Mouse (Mus musculus) induced T-regulatory cell, adult 2 months (primary cell): Measurements from ENCODE around the gene Pex16.

ENCODE experiments used
- DNase-seq: peaks from one replicate; pipeline ENCODE4 v3.0.0-alpha.2; 2012; ENCODE audit warnings: low read depth

Gene Pex16

DNA sequence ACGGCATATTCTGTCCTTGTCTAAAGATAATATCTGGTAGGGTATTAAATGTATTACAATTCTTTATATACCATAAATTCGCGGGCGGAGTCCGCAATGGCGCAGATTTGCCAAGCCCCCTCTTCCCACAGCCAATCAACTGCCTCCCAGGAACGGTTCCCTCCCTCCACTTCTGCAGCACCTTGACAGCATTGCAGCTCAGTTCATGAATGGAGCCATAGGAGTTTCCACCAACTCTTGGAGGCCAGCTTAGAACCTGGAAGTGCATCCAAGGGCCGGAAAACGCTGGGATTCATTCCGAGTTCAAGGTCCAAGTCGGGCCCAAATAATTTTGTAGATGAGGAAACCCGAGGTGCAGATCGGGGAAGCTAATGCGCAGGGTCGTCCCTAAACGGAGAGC, at the start of gene Pex16, which contains the start of gene Large2:
Pex16 (plus strand) TSS at position 163 of the 400 bp plus-strand sequence.
Large2 (minus strand) TSS at position 356 of the 400 bp plus-strand sequence.
- DNase-seq = peak; percentile 77

DNA sequence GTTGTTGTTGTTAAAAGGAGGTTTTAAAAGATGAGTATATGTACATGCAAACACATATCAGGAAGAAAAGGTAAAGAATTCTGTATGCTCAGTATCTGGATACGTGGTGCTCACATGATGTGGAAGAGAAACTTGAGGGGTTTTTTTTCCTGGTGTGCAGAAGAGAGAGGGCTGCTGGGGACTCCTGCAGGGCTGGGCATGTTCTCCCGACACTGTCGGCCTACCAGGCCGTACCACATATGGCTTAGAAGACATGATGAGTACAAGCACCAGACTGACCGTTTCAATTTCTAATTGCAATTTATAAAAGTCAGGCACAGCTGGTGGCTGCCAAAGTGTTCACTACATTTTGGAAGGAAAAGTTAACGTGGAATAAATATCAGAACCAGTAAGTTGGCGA, 48.8 kb upstream of the Pex16 start:
- DNase-seq = no peak

DNA sequence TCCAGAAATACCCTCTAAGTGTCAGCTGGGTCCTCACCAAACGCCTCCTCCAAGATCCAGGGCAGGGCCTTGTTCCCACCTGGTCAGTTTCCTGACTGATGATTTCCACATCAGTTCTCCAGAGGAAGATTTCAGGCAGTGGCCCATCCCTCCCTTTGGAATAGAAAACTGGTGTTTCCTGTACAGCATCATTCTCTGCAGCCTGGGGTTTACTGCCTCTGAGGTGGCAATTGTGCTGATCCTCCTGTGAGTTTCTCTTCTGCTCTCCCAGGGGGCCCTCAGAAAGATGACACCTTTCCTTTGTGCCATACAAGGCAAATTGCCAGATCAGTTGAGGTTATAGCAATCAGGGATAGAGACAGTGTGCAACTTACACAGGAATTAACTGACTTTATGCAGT, 48.3 kb upstream of the Pex16 start:
- DNase-seq = no peak

- DNase-seq = no peak
These were observed 46.9 kb upstream of the Pex16 start for GRCm38 (mm10) chr2:92327601-92328000.

- no peak for DNase-seq
These were observed 46.3 kb upstream of the Pex16 start for GRCm38 (mm10) chr2:92328206-92328605.

DNA sequence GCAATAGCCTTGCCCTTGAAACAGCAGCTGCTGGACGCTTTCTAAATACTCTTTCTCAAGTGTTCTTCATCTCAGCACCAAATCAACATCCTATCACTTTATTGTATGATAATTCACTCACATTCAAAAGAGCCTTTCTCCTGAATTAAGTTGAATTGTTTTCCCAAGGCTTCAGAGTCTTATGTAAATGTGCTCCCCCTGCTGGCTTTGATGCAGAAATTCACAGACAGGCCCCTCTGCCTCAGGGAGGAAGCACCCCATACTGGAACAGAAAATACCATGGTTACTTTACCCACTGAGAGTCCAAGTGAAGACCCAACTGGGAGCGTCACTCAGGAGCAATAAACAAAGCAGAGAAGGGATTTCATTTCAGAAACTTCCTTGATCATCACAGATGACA, 43.6 kb upstream of the Pex16 start:
- DNase-seq = peak; percentile 66

- no peak for DNase-seq
These were observed 43.1 kb upstream of the Pex16 start for GRCm38 (mm10) chr2:92331410-92331809.

- DNase-seq = no peak
These were observed 42.6 kb upstream of the Pex16 start for GRCm38 (mm10) chr2:92331871-92332270.

DNA sequence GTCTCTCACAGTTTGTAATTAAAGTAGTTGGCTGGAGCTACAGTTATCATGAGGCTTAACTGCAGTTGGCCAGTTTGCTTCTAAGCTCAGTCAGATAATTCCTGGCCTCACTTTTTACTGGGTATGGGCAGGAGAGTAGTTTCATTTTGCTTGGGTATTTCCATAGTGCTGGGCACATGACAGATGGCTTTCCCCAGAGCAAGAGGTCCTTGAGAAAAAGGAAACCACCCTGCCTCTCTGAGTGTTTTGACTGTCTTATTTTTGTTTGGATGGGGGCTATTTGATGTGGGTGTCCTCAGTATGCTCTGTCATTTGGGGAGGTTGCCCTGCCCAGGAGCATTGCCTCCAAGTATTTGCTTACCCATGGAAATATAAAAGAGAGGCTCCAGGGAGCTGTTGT, 32.1 kb upstream of the Pex16 start:
- peak; percentile 10 for DNase-seq

GRCm38 (mm10) chr2:92347191-92347590, 27.3 kb upstream of the Pex16 start:
- DNase-seq = no peak

DNA sequence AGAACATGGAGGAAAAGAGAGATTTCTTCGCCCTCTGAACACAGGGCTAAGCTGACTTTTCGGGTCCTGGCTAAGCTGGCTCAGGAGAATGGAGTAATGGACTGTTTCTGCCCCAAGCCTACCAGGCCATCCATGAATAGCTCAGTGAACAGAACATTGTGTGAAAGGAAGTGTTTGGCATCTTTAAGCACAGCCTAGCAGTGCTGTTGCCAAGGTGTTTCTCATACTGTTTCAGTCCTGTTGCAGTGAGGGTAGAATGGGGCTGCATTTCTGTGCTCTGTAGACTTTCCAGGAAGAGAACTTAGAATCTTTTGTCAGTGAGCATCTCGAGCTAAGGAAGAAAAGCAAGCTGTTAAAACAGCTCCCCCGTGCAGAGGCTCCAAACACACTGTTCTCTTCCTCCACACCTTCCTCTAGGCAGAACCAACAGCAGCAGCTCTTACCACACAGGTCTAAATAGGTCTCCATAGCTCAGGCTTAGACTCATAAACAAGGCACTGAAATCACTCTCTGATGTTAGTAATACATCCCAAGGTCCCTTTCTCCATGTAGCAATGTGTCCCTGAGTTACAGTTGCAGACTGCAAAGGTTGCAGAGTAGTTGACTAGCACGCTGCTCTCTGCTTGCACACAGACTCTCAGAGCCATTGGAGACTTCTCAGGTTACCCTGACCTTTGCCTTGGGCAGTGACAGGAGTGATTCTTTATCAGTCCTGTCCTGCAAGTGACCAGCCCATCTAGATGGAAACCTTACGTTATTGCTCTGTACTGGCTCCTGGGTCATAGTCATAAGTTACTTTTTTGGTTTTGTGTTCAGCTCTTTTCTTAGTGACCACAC, 24.7 kb upstream of the Pex16 start:
- no peak for DNase-seq

GRCm38 (mm10) chr2:92350686-92351085, 23.8 kb upstream of the Pex16 start:
- DNase-seq = no peak

- no peak for DNase-seq
These were observed 21.1 kb upstream of the Pex16 start for GRCm38 (mm10) chr2:92353402-92353801.

DNA sequence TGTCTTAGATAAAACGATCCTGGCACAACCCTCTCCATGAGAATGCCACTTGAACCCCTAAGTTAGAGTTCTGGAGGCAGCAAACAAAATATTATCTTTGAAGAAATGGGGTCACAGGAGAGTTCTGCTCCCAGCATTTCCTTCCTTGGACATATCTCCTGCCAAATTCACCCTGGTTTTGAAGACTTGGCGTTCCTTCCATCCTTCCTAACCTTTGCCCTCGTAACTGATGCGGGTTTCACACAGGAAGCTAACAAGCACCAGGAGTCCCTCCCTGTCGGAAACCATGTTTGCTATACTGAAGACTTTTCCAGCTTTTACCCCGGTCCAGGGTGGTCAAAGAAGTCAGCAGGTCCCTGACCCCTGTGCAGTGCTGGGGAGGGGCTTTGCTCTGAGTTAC, 20.3 kb upstream of the Pex16 start:
- DNase-seq = no peak

GRCm38 (mm10) chr2:92359301-92359700, 15.2 kb upstream of the Pex16 start:
- no peak for DNase-seq

DNA sequence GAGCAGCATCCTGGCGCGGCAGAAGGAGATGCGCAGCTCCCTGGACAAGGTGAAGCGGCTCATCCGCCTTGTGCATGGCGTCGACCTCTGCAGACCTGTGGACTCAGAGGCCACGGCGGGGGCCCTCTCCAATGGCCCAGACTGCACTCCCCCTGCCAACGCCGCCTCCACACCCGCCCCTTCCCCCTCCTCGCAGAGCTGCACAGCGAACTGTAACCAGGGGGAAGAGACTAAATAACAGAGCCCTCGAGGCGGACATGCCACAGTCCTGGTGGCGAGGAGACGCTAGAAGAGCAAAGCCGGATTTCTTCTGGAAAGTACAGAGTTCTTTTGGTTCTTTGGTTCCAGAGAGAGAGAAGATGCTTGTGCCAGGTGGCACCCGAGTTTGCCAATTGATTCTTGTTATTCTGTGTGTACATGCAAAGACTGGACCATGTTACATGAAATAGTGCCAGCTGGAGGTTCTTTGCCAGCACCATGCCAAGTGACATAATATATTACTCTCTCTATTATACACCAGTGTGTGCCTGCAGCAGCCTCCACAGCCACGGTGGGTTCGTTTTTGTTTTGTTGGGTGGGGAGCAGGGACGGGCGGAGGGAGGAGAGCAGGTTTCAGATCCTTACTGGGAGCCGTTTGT, 14.2 kb upstream of the Pex16 start:
- no peak for DNase-seq

DNA sequence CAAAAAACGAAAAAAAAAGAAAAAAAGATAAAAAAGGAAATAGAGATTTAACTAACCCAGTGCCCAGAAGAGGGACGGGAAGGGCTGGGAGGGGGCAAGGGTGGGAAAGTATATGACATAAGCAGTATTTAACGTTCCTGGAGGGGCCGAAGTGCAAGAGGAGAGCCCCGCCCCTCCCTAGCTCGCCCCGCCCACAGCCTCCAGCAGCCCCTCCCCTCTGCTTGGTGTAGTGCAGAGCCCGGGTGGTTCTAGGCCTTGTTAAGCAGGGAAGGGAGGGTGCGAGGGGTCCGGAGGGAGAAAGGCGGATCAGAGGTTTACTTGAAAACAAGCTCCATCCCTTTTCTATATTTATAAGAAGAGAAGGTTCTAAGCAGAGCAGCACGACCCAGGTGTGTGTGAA, 13.6 kb upstream of the Pex16 start:
- DNase-seq = no peak

GRCm38 (mm10) chr2:92361795-92362194, 12.7 kb upstream of the Pex16 start:
- no peak for DNase-seq

DNA sequence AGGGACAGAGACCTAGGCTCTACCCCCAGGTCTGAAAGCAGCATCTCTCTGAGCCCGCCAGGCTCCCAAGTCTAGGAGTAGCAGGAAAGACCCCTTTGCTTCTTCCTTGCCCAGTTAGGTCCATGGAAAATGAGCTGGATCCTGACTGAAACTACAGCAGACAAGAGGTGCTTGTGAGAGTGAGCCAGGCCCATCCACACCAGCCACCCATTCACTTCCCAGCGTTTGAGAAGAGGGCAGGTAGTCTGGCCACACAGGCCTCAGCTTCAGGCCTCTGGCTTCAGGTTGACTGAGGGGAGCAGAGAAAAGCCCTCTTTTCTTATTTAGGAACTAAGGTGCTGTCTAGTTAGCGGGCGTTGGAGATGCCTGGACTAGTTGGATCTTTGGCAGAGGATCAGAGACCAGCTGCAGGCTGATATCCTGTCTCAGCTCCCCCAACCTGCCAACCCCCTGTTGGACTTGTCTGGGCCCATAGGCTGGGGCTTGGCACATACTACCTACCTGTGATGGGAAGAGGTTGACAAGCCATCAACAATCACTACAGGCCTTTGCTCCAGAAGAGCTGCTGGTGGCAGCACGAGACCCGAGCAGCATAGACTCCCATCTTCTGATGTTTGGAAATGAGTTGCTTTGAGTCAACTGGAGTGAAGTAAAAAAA, 11.8 kb upstream of the Pex16 start:
- DNase-seq = no peak

DNA sequence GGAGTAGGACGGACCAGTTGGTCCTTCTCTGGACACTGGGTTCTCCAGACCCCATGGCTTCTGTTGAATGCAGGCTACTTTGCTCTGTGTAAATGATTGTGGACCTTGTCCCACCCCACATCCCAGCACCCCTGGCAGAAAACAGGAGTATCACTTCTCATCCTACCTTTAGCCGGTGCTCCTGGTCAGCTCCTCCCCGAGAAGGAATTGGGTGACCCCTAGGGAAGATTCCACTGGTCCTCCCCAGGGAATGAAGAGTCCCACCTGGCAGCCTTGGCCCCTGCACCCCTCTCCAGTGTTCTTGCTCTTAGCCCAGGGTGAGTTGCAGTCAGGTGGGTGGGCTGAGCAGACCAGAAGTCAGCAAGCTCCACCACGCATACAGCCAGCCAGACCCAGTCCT, 10.4 kb upstream of the Pex16 start:
- no peak for DNase-seq

DNA sequence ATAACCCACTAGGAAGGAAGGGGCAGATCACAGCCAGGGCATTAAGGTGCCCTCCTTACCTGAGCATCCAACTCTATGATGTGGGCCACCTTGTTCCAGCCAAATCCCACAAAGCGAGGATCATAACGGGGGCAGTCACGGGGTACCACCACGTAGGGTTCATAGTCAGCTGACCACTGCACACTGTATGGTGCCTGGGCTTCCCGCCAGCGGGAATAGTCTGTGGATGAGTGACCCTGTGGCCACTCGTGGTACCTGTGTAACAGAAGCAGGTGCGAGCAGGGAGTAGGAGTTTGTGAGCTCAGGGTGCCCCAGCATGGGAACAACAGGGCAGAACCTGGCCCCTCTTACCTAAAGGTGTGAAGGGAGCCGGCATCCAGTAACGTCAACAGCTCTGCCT, 8.9 kb upstream of the Pex16 start:
- no peak for DNase-seq

DNA sequence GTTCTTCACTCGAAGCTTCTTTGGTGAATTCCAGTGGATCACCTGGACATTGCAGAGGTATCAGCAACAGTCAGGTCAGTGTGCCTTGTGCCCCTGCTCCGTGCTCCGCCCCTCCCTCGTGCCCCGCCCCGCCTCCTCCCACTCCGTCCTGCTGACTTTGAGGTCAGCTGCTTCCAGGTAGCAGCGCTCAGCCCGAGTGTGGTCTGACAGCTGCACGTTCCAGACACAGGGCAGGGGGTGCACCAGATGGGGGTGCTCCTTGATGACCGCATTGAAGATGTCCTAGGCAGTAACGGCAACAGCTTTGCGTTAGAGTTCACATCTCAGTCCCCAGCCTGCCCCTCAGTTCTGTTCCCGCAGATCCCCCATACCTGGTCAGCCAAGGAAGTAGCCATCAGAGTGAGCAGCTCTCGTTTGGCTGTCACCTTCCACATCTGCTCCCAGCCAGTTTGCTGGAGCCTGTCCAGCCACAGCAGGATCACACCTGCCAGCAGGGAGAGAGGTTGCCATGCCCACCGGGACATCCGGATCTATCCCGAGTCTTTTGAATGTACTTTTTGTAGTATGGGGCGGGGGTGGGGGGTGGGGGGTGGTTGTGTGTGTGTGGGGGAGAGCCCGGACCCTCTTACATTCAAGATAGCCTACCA, 7.0 kb upstream of the Pex16 start:
- no peak for DNase-seq

DNA sequence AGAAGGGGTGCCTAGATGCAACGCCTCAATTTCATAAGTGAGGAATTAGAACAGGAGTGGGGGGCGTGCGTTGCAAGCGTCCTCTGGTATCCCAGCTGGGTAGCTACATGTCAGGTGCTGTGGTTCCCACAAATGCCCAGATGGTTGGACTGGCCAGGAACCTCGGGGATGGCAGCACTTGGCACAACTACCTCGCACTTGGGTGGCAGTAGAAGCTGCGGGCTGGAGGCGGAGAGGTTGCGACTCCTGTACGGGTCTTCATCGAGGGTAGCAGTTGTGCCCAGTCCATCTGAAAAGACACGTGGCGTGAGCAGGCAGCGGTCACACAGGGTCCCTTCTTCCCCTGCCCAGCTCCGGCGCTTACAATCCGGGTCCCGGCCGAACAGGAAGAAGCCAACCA, 4.1 kb upstream of the Pex16 start:
- no peak for DNase-seq
